Mouse (Mus musculus) adrenal gland, postnatal 14 days (tissue): ENCODE measurements around the gene Zfp326. TPM values are rescaled to one million over a fixed set of nuclear protein-coding genes. Genes with fewer than 3 reads are reported as not detected.
A peak's percentile ranks its signal among the peaks of the same experiment; 100 is the strongest.
"Not testable (repeated sequence)": the region's sequence is repeated elsewhere in the genome, so short reads cannot be mapped to it uniquely, and the experiment has no call there.

ENCODE experiments used
- DNase-seq: peaks from one replicate; pipeline ENCODE4 v3.0.0; 2021; ENCODE audit warnings: mixed read lengths
- long read RNA-seq, 2 experiments: library from polyadenylated mRNA; stranded (forward); transcript quantifications; one replicate each; pipeline ENCODE4 v2.0.0; 2021
- total RNA-seq: library from RNA; stranded (reverse); gene quantifications from 2 replicates; pipeline ENCODE4 v1.2.3, GENCODE M21; 2021

Gene Zfp326
- total RNA-seq = 29.8 and 30.5 TPM in 2 replicates
- long read RNA-seq, experiment 1, partial matches to known transcripts = 0 of 7 reads
- long read RNA-seq, experiment 1, other reads (novel, unspliced or antisense) = 5 of 7 reads
- long read RNA-seq, experiment 2, partial matches to known transcripts = 0 of 2 reads
- long read RNA-seq, experiment 2, other reads (novel, unspliced or antisense) = 1 of 2 reads

GRCm38 (mm10) chr5:105876068-105876924 lies at the start of gene Zfp326:
TSS of gene Zfp326 (plus strand) at chr5:105876565.
- DNase-seq = peak; percentile 98

DNA sequence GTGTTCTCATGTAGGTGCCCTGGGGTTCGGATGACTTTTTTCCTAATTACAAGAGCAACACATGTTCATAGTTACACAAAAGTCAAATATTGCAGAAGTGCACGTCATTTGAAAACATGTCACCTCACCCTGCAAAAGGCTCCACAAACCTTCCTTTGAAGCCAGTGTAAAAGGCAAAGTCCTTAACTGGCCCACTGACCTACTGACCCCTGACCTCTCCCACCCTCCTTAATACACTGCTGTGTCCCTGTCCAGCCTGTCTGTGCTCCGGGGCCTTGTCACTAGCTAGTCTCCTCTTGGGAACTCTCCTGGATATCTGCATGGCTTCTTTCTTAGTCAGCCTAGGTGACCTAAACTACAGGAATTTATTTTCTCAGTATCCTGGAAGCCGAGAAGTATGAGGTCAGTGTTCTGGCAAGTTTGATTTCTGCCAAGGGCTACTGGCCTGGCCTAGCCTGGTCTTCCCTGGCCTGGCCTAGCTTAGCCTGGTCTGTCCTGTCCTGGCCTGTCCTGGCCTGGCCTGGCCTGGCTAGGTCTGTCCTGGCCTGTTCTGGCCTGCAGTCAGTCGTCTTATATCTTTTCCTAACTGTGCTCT lies 49.4 kb upstream of the Zfp326 start:
- no peak for DNase-seq

GRCm38 (mm10) chr5:105828050-105828449 lies 48.3 kb upstream of the Zfp326 start:
- DNase-seq = no peak

DNA sequence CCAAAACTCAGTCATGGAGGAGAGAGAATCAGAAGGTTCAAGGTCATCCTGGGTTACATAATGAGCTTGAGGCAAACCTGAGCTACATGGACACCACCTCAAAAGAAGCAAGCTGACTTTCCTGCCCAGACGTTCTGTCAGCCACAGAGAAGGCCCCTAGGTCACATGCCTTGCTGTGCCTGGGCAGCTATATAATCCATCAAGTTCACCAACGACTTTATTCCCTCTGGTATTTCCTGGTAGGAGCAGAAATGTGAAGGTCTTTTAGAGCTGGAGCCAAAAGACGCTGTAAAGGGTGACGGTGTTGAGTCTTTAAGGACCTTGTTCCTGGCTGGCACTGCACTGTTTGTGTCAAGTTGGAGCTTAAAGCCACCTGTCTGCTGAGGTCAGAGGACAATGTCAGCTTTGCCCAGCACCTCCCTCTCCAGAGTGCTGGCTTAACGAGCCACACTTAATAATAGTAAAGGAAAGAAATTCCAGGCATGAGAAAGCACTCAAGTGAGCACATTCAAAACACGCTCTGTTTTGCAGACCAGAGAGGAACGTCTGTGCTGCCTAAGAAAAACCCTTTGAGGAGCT lies 47.3 kb upstream of the Zfp326 start:
- peak; percentile 43 for DNase-seq

DNA sequence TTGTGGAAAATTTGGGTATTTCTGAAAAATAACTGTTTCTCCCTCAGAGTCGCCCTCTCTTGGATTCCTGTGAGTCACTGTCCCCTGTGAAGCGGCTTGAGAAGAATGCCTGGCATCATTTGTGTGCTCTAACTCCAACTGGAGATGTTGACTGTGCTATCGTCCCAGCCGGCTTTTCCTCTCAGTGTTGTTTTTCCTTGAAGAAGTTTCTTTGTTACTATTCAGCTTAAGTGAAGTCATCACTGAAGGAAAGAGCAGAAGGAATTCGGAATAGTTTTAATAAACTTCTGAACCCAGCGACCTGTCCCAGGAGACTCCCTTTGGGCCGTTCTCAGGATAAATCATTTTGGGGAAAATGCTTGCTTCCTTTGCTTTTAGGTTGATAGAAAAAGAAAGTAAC lies 44.2 kb upstream of the Zfp326 start:
- peak; percentile 35 for DNase-seq

DNA sequence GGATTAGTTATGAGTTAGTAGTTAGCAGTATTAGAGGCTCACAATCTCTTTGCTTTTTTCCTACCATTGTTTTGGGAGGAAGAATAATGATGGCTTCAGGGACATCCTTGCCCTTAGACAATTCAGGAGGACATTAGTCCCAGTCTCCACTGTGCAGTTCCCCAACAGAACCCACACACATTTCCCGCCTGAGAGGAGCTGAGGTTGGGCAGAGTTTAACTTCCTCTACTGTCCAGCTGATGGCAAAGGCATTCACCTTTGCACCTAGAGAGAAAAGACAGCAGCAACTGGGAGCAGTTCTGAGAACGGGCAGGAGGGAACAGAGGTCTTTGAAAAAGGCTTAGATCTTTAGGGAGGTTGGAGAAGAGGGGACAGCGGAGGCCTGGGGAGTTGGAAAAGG lies 42.4 kb upstream of the Zfp326 start:
- DNase-seq = no peak

- peak; percentile 85 for DNase-seq
Measured at GRCm38 (mm10) chr5:105836006-105836405, 40.4 kb upstream of the Zfp326 start.

- no peak for DNase-seq
Measured at GRCm38 (mm10) chr5:105839740-105840310, 36.5 kb upstream of the Zfp326 start.

DNA sequence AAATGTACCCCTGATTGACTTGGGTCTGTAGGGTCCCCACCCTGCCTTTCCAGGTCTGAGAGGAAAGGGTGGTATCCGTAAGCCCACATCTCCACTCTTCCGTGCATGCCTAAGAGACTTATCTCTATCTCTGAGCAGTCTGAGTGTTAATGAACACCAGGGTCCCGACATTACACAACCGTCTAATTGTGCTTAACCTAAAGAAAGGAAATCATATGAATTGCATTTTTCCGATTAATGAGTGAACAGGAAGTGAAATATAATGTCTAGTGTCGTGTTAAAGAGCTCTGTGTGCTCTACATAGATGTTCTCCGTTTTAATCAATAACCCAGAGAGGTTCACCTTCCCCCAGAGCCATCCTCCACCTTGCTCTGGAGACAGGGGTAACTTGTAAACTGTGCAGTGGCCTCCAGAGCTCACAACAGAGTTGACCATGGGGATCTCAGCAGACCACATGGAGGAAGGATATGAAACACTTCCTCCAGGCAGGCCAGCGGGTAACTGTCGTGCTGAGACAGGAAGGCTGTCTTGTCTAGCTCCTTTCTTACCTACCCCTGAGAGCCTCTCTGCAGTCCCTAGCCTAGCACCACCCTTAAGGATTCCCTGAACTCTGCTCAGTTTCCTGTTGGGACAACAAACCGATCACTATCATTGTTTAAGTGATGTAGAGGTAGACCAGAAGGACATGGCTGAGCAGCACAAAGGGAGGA lies 32.2 kb upstream of the Zfp326 start:
- no peak for DNase-seq

GRCm38 (mm10) chr5:105845041-105845440 lies 31.3 kb upstream of the Zfp326 start:
- DNase-seq = no peak

DNA sequence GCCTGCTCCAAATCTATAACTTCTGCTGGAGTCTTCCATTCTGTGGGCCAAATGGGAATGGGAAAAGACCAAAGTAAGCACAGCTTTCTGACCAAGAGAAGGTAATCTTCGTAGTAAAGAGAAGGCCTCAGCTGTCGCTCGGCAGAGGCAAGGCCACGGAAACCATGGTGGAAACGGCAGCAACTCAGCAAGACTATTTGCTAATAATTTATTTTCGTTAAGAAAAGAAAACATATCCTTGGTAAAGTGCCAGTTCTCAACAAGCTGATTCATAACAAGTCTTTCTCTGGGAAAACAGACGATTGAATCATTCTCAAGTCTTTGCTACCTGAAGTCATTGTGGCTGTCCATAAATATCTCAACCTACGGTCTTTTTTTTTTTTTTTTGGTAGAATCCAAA lies 28.6 kb upstream of the Zfp326 start:
- no peak for DNase-seq

DNA sequence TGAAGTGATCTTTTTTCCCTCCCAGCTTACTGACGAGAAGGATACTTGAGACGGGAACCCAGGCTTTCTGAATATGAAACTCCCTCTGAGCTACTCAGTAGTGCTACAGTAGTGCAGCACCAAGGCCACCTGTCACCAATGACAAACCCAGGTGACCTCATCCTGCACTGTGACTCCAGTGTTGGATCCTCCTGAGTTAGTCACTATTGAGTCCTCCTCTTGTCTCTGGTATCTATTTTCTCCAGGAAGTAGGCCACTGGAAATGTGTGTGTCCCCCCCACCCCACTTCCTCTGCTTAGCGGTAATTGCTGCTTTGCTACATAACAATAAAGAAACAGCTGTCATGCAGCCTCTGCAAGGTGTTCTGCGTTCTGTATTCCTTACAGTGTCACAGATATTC lies 27.1 kb upstream of the Zfp326 start:
- peak; percentile 68 for DNase-seq

GRCm38 (mm10) chr5:105849643-105850042 lies 26.7 kb upstream of the Zfp326 start:
- DNase-seq = no peak

GRCm38 (mm10) chr5:105853271-105853670 lies 23.1 kb upstream of the Zfp326 start:
- DNase-seq = no peak

GRCm38 (mm10) chr5:105857486-105857885 lies 18.9 kb upstream of the Zfp326 start:
- no peak for DNase-seq

DNA sequence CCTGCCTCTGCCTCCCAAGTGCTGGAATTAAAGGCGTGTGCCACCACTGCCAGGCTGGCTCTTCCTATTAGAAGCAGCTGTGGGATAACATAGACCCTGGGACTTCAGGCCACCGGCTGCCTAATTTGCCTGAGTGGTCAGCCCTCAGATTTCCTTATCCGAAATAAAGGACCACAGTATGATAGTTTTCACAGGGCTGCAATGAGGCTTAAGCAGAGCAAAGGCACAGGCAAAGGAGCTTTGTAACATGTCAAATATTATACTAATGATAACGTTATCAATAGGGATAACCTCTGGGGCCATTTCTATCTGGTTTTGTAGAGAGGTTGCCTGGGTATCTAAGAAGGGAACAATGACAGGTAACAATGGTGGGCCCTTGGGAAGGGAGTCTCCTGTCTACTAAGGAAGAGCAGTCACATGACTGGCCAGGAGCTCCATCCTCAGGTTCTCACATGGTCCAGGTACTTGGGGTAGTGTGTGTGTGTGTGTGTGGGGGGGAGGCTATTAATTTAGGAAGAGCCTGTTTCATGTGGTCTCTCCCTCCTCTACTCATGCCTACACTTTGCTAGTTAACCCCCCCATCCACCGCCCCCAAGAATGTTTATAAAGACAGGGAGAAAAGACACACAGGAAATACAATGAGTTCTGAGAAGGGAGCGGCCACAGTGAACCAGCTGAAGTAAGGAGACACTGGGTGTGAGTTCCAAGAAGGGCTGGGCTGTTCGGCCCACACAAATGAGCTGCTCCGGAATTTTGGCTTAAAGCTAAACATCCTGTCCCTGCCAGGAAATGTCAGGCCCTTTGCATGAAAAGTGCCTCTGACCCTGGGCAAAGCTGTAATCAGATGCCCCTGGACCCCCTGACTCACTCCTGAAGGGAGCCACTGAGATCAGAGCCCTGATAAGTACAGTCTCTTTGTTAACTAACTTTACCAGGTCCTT lies 17.3 kb upstream of the Zfp326 start:
- DNase-seq = peak; percentile 78

DNA sequence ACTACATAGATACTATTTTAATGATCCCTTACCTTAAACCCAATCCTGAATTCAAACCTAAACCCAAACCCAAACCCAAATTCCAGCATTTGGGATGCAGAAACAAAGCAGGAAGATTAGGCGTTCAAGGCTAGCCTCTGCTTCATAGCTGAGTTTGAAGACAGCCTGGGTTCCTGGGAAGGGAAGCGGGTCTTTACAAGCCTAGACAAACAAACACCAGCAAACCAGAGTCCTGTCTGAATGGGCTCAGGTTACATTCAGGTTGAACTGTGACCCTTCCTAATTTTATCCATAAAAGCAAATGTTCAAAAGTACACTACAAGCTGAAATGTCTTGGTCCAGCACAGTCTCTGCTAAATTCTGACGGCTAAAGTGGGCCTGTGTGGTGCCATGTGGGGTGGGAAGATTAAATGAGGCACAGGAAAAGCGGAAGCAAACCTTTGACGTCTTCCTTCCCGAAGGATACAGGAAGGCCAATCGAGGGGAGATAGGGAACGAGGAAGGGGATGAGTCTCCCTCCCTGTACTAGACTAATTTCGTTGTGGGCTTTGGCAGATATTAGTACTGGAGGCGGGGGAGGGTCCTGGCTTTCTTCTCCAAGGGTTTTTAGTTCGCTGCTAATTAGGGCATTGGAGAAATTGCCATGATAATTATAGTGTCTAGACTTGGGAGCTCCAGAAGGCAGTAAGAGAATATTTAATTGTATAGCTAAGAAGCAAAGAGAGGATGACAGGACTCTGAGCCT lies 16.5 kb upstream of the Zfp326 start:
- no peak for DNase-seq

GRCm38 (mm10) chr5:105860461-105860835 lies 15.9 kb upstream of the Zfp326 start:
- no peak for DNase-seq

GRCm38 (mm10) chr5:105861616-105862015 lies 14.7 kb upstream of the Zfp326 start:
- no peak for DNase-seq

DNA sequence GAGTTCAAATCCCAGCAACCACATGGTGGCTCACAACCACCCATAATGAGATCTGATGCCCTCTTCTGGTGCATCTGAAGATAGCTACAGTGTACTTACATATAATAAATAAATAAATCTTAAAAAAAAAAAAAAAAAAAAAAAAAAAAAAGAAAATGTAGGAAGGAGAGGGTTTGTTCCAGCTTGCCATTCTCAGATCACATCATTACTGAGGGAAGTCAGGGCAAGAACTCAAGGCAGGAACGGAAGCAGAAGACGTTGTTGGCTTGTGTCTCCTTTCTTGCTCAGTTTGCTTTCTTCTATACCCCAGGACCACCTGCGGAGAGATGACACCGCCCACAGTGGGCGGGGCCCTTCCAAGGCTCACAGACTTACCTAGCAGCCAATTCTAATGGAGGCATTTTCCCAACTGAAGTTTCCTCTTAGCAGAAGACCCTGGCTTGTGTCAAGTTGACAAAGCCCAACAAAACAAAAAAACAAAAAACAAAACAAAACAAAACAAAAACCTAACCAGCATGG lies 11.2 kb upstream of the Zfp326 start:
- DNase-seq = not testable (repeated sequence)
